Mouse (Mus musculus) hindbrain, embryonic 11.5 days (tissue): ENCODE results near the gene Zfp365. TPM values are rescaled to one million over a fixed set of nuclear protein-coding genes. Genes with fewer than 3 reads are reported as not detected.

ENCODE experiments used
- ATAC-seq: fragments of 200-750 bp; cut with Nextera tagmentation; 2 replicates; pipeline ENCODE4 v1.8.0; 2017; ENCODE audit warnings: mild to moderate bottlenecking, moderate TSS enrichment, moderate library complexity; ENCODE audit not compliant: low FRiP score
- DNase-seq: peaks from one replicate; pipeline ENCODE4 v3.0.0-alpha.2; 2015; ENCODE audit warnings: low spot score
- H3K27ac ChIP-seq: fragments of 300-500 bp; sonication (generic); 2 replicates; pipeline ENCODE4 v1.5.1; 2014; ENCODE audit warnings: mild to moderate bottlenecking, low read depth, low read length
- H3K27me3 ChIP-seq: fragments of 300-500 bp; sonication (generic); 2 replicates; pipeline ENCODE4 v1.6.1; 2014; ENCODE audit warnings: mild to moderate bottlenecking, low read length, moderate library complexity, mixed read lengths; ENCODE audit not compliant: control insufficient read depth, insufficient read depth
- H3K36me3 ChIP-seq: fragments of 300-500 bp; sonication (generic); 2 replicates; pipeline ENCODE4 v1.6.1; 2014; ENCODE audit warnings: mild to moderate bottlenecking, low read length, moderate library complexity, mixed read lengths; ENCODE audit not compliant: control insufficient read depth, insufficient read depth
- H3K4me1 ChIP-seq: fragments of 300-500 bp; sonication (generic); replicated peaks from 2 replicates; pipeline ENCODE4 v1.6.1; 2014; ENCODE audit warnings: low read length, mixed read lengths; ENCODE audit not compliant: control insufficient read depth, insufficient read depth
- H3K4me2 ChIP-seq: fragments of 300-500 bp; sonication (generic); replicated peaks from 2 replicates; pipeline ENCODE4 v1.6.1; 2014; ENCODE audit warnings: mild to moderate bottlenecking, low read depth, low read length
- H3K4me3 ChIP-seq: fragments of 300-500 bp; sonication (generic); 2 replicates; pipeline ENCODE4 v1.5.1; 2014; ENCODE audit warnings: low read depth, low read length
- H3K9ac ChIP-seq: fragments of 300-500 bp; sonication (generic); 2 replicates; pipeline ENCODE4 v1.6.1; 2014; ENCODE audit warnings: low read depth, low read length
- H3K9me3 ChIP-seq: fragments of 300-500 bp; sonication (generic); 2 replicates; pipeline ENCODE4 v1.6.1; 2016; ENCODE audit warnings: low read length; ENCODE audit not compliant: control insufficient read depth
- WGBS: fragments of 180-500 bp; shearing (Covaris S2); extraction: QIAGEN DNeasy Blood & Tissue Kit; methylation state at CpG from one replicate; pipeline ENCODE4 v1.1.7; 2014; 5-methylcytosine and 5-hydroxymethylcytosine counted together
- polyA plus RNA-seq: library from polyadenylated mRNA; unstranded; fragments of >200 nt; fragmentation: Nextera tagmentation; extraction: Ambion mirVana; gene quantifications from 2 replicates; pipeline ENCODE4 v1.2.1, GENCODE M21; 2014

Gene Zfp365
- polyA plus RNA-seq, 1 experiment from 2014 or later, result 2.2 TPM

DNA sequence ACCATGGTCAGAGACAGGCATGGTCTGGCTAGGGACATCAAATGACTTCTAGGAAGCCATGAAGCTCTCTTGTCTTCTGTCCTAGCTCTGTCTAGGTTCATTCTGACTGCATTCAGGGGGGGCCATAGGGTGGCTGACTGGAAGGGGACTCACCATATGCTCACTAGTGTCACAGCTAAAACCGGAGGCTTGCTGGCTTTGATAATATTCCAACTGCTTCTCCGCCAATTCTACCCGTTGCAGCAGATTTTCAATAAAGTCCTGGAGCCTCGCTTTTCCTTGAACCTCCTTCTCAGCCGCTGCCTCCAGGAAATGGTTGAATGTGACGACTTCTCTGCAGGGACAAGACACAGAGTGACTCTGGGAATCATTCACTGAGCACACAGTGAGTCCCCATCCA lies 15.2 kb downstream of the Zfp365 start:
- Histone ChIP-seq H3K4me2 (no peak overlapping the region), H3K9ac (no peak overlapping the region), H3K27ac (no peak overlapping the region), H3K9me3 (no peaks in the 10 kb centered on the region), H3K27me3 (no peaks in the 10 kb centered on the region), H3K4me1 (no peaks in the 10 kb centered on the region), H3K36me3 (no peaks in the 10 kb centered on the region), H3K4me3 (no peak overlapping the region)
- 86% methylated on average over 6 of the region's 6 CpGs for WGBS
- ATAC-seq (no peak), DNase-seq (no peak)

DNA sequence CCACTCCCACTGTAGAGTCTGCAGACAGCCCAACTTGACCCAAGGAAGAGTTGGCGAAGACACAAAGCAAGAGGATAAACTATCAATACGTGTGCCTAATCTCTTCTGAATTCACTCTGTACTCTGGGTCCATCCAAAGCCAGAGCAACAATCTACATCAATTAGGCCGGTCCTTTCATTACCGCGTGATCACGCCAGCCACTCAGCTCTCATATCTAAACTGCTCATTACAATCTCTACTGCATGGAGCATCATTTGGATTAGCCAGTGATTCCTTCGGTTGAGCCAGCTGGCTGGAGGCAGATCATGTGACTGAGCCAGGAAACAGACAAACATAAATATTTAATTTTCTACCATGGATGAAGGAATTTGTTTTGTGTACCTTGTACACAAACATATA lies 17.8 kb downstream of the Zfp365 start:
- Histone ChIP-seq H3K9me3 (no peaks in the 10 kb centered on the region), H3K27ac (no peak overlapping the region), H3K4me2 (no peak overlapping the region), H3K4me3 (no peak overlapping the region), H3K4me1 (no peaks in the 10 kb centered on the region), H3K27me3 (no peaks in the 10 kb centered on the region), H3K9ac (no peak overlapping the region), H3K36me3 (no peaks in the 10 kb centered on the region)
- WGBS, result 92% methylated on average over 7 of the region's 7 CpGs
- ATAC-seq, result no peak
- DNase-seq, result no peak

DNA sequence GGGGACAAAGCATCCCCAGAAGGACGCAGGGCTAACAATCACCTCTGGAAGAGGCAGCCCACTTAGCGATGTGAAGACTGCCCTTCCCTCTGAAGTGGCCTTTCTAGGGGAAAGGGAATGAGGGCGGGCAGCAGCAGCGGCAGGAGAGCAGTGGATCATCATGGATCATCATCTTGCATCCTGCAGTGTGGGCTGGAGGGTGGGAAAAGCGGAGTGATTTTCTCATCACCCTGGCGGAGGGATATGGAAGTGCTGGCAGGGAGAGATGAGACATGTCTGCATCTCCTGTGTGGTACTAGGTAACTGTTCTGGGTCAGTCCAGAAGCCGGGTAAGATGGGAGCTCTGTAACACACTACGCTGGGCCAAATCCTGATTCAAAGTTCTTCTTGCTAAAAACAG lies 18.4 kb downstream of the Zfp365 start:
- H3K27ac ChIP-seq, result no peak overlapping the region
- ATAC-seq (no peak), DNase-seq (no peak)
- no peak overlapping the region for H3K9ac ChIP-seq
- H3K4me3 ChIP-seq, result no peak overlapping the region
- no peaks in the 10 kb centered on the region for H3K4me1 ChIP-seq
- no peaks in the 10 kb centered on the region for H3K27me3 ChIP-seq
- no peaks in the 10 kb centered on the region for H3K9me3 ChIP-seq
- 78% methylated on average over 8 of the region's 8 CpGs for WGBS
- no peaks in the 10 kb centered on the region for H3K36me3 ChIP-seq
- H3K4me2 ChIP-seq, result no peak overlapping the region

GRCm38 (mm10) chr10:67893226-67893625 lies 19.2 kb downstream of the Zfp365 start:
- H3K36me3 ChIP-seq, result no peaks in the 10 kb centered on the region
- no peak for ATAC-seq
- no peak overlapping the region for H3K9ac ChIP-seq
- no peaks in the 10 kb centered on the region for H3K9me3 ChIP-seq
- no peak overlapping the region for H3K4me2 ChIP-seq
- H3K4me1 ChIP-seq, result no peaks in the 10 kb centered on the region
- no peaks in the 10 kb centered on the region for H3K27me3 ChIP-seq
- no peak overlapping the region for H3K4me3 ChIP-seq
- 87% methylated on average over 10 of the region's 10 CpGs for WGBS
- H3K27ac ChIP-seq, result no peak overlapping the region
- no peak for DNase-seq

DNA sequence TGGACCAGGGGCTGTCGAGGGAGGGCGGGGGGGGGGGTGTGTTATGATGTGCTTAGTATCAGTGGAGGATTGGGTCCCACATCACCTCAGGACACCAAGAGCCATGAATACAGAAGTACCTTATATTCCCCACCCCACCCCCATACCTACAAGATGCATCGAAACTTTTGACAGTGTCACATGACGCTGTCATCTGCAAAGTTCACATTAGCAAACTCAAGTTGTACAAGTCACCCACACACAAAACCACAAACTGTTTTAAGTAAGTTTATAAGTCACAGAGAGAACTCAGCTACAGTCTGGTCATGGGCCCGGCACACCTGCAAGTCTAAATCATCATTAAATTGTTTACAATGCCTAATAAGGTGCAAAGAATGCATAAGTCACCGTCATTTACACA lies 21.3 kb downstream of the Zfp365 start:
- WGBS, result 95% methylated on average over 6 of the region's 6 CpGs
- Histone ChIP-seq H3K27ac (no peak overlapping the region), H3K4me1 (no peaks in the 10 kb centered on the region), H3K27me3 (no peaks in the 10 kb centered on the region), H3K36me3 (no peaks in the 10 kb centered on the region), H3K4me3 (no peak overlapping the region), H3K9me3 (no peaks in the 10 kb centered on the region), H3K4me2 (no peak overlapping the region), H3K9ac (no peak overlapping the region)
- DNase-seq (no peak), ATAC-seq (no peak)

DNA sequence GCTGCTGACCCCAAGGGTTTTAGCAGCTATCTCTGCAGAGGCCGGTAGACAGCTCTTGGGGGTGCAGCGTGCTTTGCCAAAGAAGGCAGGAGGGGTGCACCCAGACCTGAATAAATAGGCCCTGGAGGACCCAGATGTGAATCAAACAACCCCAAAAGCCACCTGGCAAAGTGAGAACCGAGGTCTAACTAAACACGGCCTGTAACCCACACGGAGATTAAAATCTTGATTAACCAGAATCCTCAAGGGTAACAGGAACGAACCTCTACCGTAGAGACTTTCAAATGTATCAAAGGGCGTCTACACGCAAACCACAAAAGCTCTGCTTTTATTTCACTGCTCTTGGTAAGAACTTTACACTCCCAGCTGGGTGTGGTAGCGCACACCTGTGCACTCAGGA lies 24.5 kb downstream of the Zfp365 start:
- no peaks in the 10 kb centered on the region for H3K27me3 ChIP-seq

DNA sequence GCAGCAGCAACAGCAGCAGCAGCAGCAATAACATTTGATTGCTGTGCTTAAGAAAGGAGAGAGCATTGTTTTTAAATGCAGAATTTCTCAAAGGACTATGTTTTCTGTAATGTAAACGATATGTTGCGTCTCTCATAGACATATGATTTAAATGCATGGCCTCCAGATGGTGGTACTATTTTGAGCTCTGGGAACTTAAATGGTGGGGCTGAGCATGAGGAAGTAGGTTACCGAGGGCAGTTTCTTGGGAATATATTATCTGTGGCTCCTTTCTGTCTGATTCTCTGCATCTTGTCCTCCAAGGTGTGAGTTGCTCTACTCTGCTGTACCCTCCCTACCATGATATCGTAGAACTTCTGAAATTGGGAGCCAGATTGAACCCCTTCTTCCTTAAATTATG lies 31.8 kb downstream of the Zfp365 start:
- no peak overlapping the region for H3K4me2 ChIP-seq
- H3K9me3 ChIP-seq, result no peaks in the 10 kb centered on the region
- H3K36me3 ChIP-seq, result no peaks in the 10 kb centered on the region
- H3K27ac ChIP-seq, result no peak overlapping the region
- DNase-seq (no peak), ATAC-seq (no peak)
- H3K9ac ChIP-seq, result no peak overlapping the region
- WGBS, result 91% methylated on average over 4 of the region's 4 CpGs
- no peak overlapping the region for H3K4me3 ChIP-seq
- H3K4me1 ChIP-seq, result no peaks in the 10 kb centered on the region
- no peaks in the 10 kb centered on the region for H3K27me3 ChIP-seq

More for the DNA sequence above, 24.5 kb downstream of the Zfp365 start:
- Histone ChIP-seq H3K9ac (no peak overlapping the region), H3K4me1 (no peaks in the 10 kb centered on the region), H3K27ac (no peak overlapping the region), H3K36me3 (no peaks in the 10 kb centered on the region), H3K9me3 (no peaks in the 10 kb centered on the region), H3K4me2 (no peak overlapping the region), H3K4me3 (no peak overlapping the region)
- WGBS, result 92% methylated on average over 10 of the region's 10 CpGs
- no peak for ATAC-seq
- DNase-seq, result no peak

- Histone ChIP-seq H3K4me3 (no peak overlapping the region), H3K9ac (no peak overlapping the region), H3K9me3 (no peaks in the 10 kb centered on the region), H3K4me1 (no peaks in the 10 kb centered on the region), H3K27ac (no peak overlapping the region), H3K27me3 (no peaks in the 10 kb centered on the region), H3K36me3 (no peaks in the 10 kb centered on the region), H3K4me2 (no peak overlapping the region)
- ATAC-seq (no peak), DNase-seq (peak; percentile 79)
- WGBS, result 16% methylated on average over 2 of the region's 2 CpGs
These were observed 40.7 kb downstream of the Zfp365 start for GRCm38 (mm10) chr10:67871811-67872210.

GRCm38 (mm10) chr10:67868234-67868633 lies 44.2 kb downstream of the Zfp365 start:
- H3K27me3 ChIP-seq, result no peaks in the 10 kb centered on the region
- no peak overlapping the region for H3K4me2 ChIP-seq
- no peak overlapping the region for H3K4me3 ChIP-seq
- no peak overlapping the region for H3K9ac ChIP-seq
- WGBS, result 93% methylated on average over 3 of the region's 3 CpGs
- DNase-seq, result no peak
- no peaks in the 10 kb centered on the region for H3K4me1 ChIP-seq
- H3K9me3 ChIP-seq, result no peaks in the 10 kb centered on the region
- no peak for ATAC-seq
- no peaks in the 10 kb centered on the region for H3K36me3 ChIP-seq
- no peak overlapping the region for H3K27ac ChIP-seq
